Mouse (Mus musculus): ENCODE measurements around the gene Arhgap42.

Arhgap42 gene

GRCm38 (mm10) chr9:9210464-9210863 is 28.4 kb downstream of the Arhgap42 start:
- peak; percentile 41 for DNase-seq (ENCODE audit: low spot score)

- DNase-seq (ENCODE audit: low spot score), result no peak
Measured at GRCm38 (mm10) chr9:9208205-9208604, 30.7 kb downstream of the Arhgap42 start.

- no peak for DNase-seq (ENCODE audit: low spot score)
Measured at GRCm38 (mm10) chr9:9207251-9207650, 31.6 kb downstream of the Arhgap42 start.

- no peak for DNase-seq (ENCODE audit: low spot score)
Measured at GRCm38 (mm10) chr9:9200827-9201388, 38.0 kb downstream of the Arhgap42 start.

GRCm38 (mm10) chr9:9199170-9199841 is 39.6 kb downstream of the Arhgap42 start:
- no peak for DNase-seq (ENCODE audit: low spot score)

- no peak for DNase-seq (ENCODE audit: low spot score)
Measured at GRCm38 (mm10) chr9:9198645-9199044, 40.3 kb downstream of the Arhgap42 start.

- no peak for DNase-seq (ENCODE audit: low spot score)
Measured at GRCm38 (mm10) chr9:9196046-9196445, 42.9 kb downstream of the Arhgap42 start.

GRCm38 (mm10) chr9:9194496-9194895 is 44.4 kb downstream of the Arhgap42 start:
- DNase-seq (ENCODE audit: low spot score), result no peak

- no peak for DNase-seq (ENCODE audit: low spot score)
Measured at GRCm38 (mm10) chr9:9192716-9193115, 46.2 kb downstream of the Arhgap42 start.

GRCm38 (mm10) chr9:9190835-9191234 is 48.1 kb downstream of the Arhgap42 start:
- no peak for DNase-seq (ENCODE audit: low spot score)

GRCm38 (mm10) chr9:9188167-9188566 is 50.7 kb downstream of the Arhgap42 start:
- peak; percentile 35 for DNase-seq (ENCODE audit: low spot score)

- no peak for DNase-seq (ENCODE audit: low spot score)
Measured at GRCm38 (mm10) chr9:9177745-9178144, 61.2 kb downstream of the Arhgap42 start.

- no peak for DNase-seq (ENCODE audit: low spot score)
Measured at GRCm38 (mm10) chr9:9174924-9175323, 64.0 kb downstream of the Arhgap42 start.

GRCm38 (mm10) chr9:9174206-9174605 is 64.7 kb downstream of the Arhgap42 start:
- no peak for DNase-seq (ENCODE audit: low spot score)

- no peak for DNase-seq (ENCODE audit: low spot score)
Measured at GRCm38 (mm10) chr9:9173091-9173490, 65.8 kb downstream of the Arhgap42 start.

- DNase-seq (ENCODE audit: low spot score), result no peak
Measured at GRCm38 (mm10) chr9:9171146-9171816, 67.6 kb downstream of the Arhgap42 start.

- peak; percentile 34 for DNase-seq (ENCODE audit: low spot score)
Measured at GRCm38 (mm10) chr9:9165641-9166063, 73.2 kb downstream of the Arhgap42 start.

GRCm38 (mm10) chr9:9160736-9161135 is 78.2 kb downstream of the Arhgap42 start:
- no peak for DNase-seq (ENCODE audit: low spot score)

GRCm38 (mm10) chr9:9158241-9158640 is 80.7 kb downstream of the Arhgap42 start:
- DNase-seq (ENCODE audit: low spot score), result no peak

GRCm38 (mm10) chr9:9157425-9157824 is 81.5 kb downstream of the Arhgap42 start:
- no peak for DNase-seq (ENCODE audit: low spot score)

- no peak for DNase-seq (ENCODE audit: low spot score)
Measured at GRCm38 (mm10) chr9:9154636-9155035, 84.3 kb downstream of the Arhgap42 start.

GRCm38 (mm10) chr9:9144301-9145121 is 94.4 kb downstream of the Arhgap42 start:
- DNase-seq (ENCODE audit: low spot score), result no peak
